Mouse (Mus musculus): ENCODE results near the gene Slc47a2.

Gene Slc47a2

GRCm38 (mm10) chr11:61342505-61343420 is at the start of gene Slc47a2:
Slc47a2 (minus strand) TSS chr11:61342860.
- DNase-seq (ENCODE audit: low spot score): no peak

GRCm38 (mm10) chr11:61388936-61389335 is 46.3 kb upstream of the Slc47a2 start:
- no peak for DNase-seq (ENCODE audit: low spot score)

GRCm38 (mm10) chr11:61388012-61388411 is 45.4 kb upstream of the Slc47a2 start:
- DNase-seq (ENCODE audit: low spot score): peak; percentile 34

GRCm38 (mm10) chr11:61387233-61387632 is 44.6 kb upstream of the Slc47a2 start:
- no peak for DNase-seq (ENCODE audit: low spot score)

- DNase-seq (ENCODE audit: low spot score): no peak
Observed at GRCm38 (mm10) chr11:61385725-61386124, 43.1 kb upstream of the Slc47a2 start.

- DNase-seq (ENCODE audit: low spot score): no peak
Observed at GRCm38 (mm10) chr11:61381272-61381671, 38.6 kb upstream of the Slc47a2 start.

- no peak for DNase-seq (ENCODE audit: low spot score)
Observed at GRCm38 (mm10) chr11:61378651-61379050, 36.0 kb upstream of the Slc47a2 start.

- no peak for DNase-seq (ENCODE audit: low spot score)
Observed at GRCm38 (mm10) chr11:61377881-61378613, 35.4 kb upstream of the Slc47a2 start, which contains the start of gene Slc47a1. Slc47a1 (minus strand) TSS chr11:61378345.

- no peak for DNase-seq (ENCODE audit: low spot score)
Observed at GRCm38 (mm10) chr11:61368668-61369067, 26.0 kb upstream of the Slc47a2 start.

- no peak for DNase-seq (ENCODE audit: low spot score)
Observed at GRCm38 (mm10) chr11:61366517-61367273, 24.0 kb upstream of the Slc47a2 start.

- no peak for DNase-seq (ENCODE audit: low spot score)
Observed at GRCm38 (mm10) chr11:61365938-61366337, 23.3 kb upstream of the Slc47a2 start.

GRCm38 (mm10) chr11:61364096-61364495 is 21.4 kb upstream of the Slc47a2 start:
- no peak for DNase-seq (ENCODE audit: low spot score)

GRCm38 (mm10) chr11:61361515-61362190 is 19.0 kb upstream of the Slc47a2 start:
- DNase-seq (ENCODE audit: low spot score): no peak

- DNase-seq (ENCODE audit: low spot score): no peak
Observed at GRCm38 (mm10) chr11:61356600-61356999, 13.9 kb upstream of the Slc47a2 start.

- no peak for DNase-seq (ENCODE audit: low spot score)
Observed at GRCm38 (mm10) chr11:61356111-61356510, 13.5 kb upstream of the Slc47a2 start.

GRCm38 (mm10) chr11:61355351-61355750 is 12.7 kb upstream of the Slc47a2 start:
- no peak for DNase-seq (ENCODE audit: low spot score)

GRCm38 (mm10) chr11:61354346-61354745 is 11.7 kb upstream of the Slc47a2 start:
- no peak for DNase-seq (ENCODE audit: low spot score)

GRCm38 (mm10) chr11:61353038-61353437 is 10.4 kb upstream of the Slc47a2 start:
- DNase-seq (ENCODE audit: low spot score): no peak

- DNase-seq (ENCODE audit: low spot score): no peak
Observed at GRCm38 (mm10) chr11:61352138-61352651, 9.5 kb upstream of the Slc47a2 start.

GRCm38 (mm10) chr11:61349337-61349736 is 6.7 kb upstream of the Slc47a2 start:
- peak; percentile 68 for DNase-seq (ENCODE audit: low spot score)

- DNase-seq (ENCODE audit: low spot score): no peak
Observed at GRCm38 (mm10) chr11:61346133-61346532, 3.5 kb upstream of the Slc47a2 start.
